Mouse (Mus musculus) urinary bladder, postnatal 4 days (tissue): ENCODE measurements around the gene Ncoa1.

Source experiments
- DNase-seq, 2 experiments: peaks; one replicate each; pipeline ENCODE4 v3.0.0; 2021 to 2022; ENCODE audit warnings: low spot score in 2 of 2

Gene Ncoa1

GRCm38 (mm10) chr12:4313824-4314223 is 163.2 kb downstream of the Ncoa1 start:
- DNase-seq, result no peak

GRCm38 (mm10) chr12:4306712-4307313 is 170.2 kb downstream of the Ncoa1 start:
- no peak for DNase-seq

GRCm38 (mm10) chr12:4299300-4299699 is 177.7 kb downstream of the Ncoa1 start:
- DNase-seq, result no peak

- DNase-seq, result no peak
Observed at GRCm38 (mm10) chr12:4298626-4299025, 178.4 kb downstream of the Ncoa1 start.

GRCm38 (mm10) chr12:4295881-4296280 is 181.1 kb downstream of the Ncoa1 start:
- no peak for DNase-seq

- DNase-seq, result no peak
Observed at GRCm38 (mm10) chr12:4295281-4295680, 181.7 kb downstream of the Ncoa1 start.

GRCm38 (mm10) chr12:4293813-4294212 is 183.2 kb downstream of the Ncoa1 start:
- DNase-seq, result no peak

GRCm38 (mm10) chr12:4285186-4285585 is 191.8 kb downstream of the Ncoa1 start:
- no peak for DNase-seq

GRCm38 (mm10) chr12:4279878-4280277 is 197.1 kb downstream of the Ncoa1 start:
- no peak for DNase-seq

- DNase-seq, result no peak
Observed at GRCm38 (mm10) chr12:4278978-4279755, 197.8 kb downstream of the Ncoa1 start.

GRCm38 (mm10) chr12:4271078-4271477 is 205.9 kb downstream of the Ncoa1 start:
- DNase-seq, result no peak

- no peak for DNase-seq
Observed at GRCm38 (mm10) chr12:4267765-4268164, 209.2 kb downstream of the Ncoa1 start.

- peak in 1 of 2 experiments; percentile 30 for DNase-seq
Observed at GRCm38 (mm10) chr12:4252742-4253655, 224.0 kb downstream of the Ncoa1 start.

GRCm38 (mm10) chr12:4249786-4250185 is 227.2 kb downstream of the Ncoa1 start:
- DNase-seq, result no peak

GRCm38 (mm10) chr12:4245742-4246141 is 231.2 kb downstream of the Ncoa1 start:
- DNase-seq, result peak in 1 of 2 experiments; percentile 56

GRCm38 (mm10) chr12:4243805-4244204 is 233.2 kb downstream of the Ncoa1 start:
- peak in 1 of 2 experiments; percentile 32 for DNase-seq

- peak in 1 of 2 experiments; percentile 54 for DNase-seq
Observed at GRCm38 (mm10) chr12:4240281-4240680, 236.7 kb downstream of the Ncoa1 start.

GRCm38 (mm10) chr12:4237481-4237880 is 239.5 kb downstream of the Ncoa1 start:
- peak in 1 of 2 experiments; percentile 51 for DNase-seq

GRCm38 (mm10) chr12:4233572-4234508 is 243.1 kb downstream of the Ncoa1 start, which contains the start of the genes Ptrhd1 and Cenpo:
Gene Ptrhd1 (plus strand): TSS chr12:4234027.
Gene Cenpo (minus strand): TSS chr12:4234294.
- DNase-seq, result peak; percentile 91 to 92

GRCm38 (mm10) chr12:4232777-4233176 is 244.2 kb downstream of the Ncoa1 start:
- no peak for DNase-seq

GRCm38 (mm10) chr12:4230156-4230555 is 246.8 kb downstream of the Ncoa1 start:
- DNase-seq, result no peak
